Mouse (Mus musculus) gastrocnemius, postnatal 10 days (tissue): ENCODE measurements around the gene Fam45a. TPM values are rescaled to one million over a fixed set of nuclear protein-coding genes. Genes with fewer than 3 reads are reported as not detected.
"Not testable (repeated sequence)": the region's sequence is repeated elsewhere in the genome, so short reads cannot be mapped to it uniquely, and the experiment has no call there.

ENCODE experiments used
- DNase-seq: peaks from one replicate; pipeline ENCODE4 v3.0.0; 2021; ENCODE audit warnings: mixed read lengths
- microRNA-seq, 2 experiments: library from miRNA; unstranded; fragments of <30 nt; microRNA quantifications; one replicate each; pipeline ENCODE4 v1.2.0; 2021
- total RNA-seq, 2 experiments: library from RNA; stranded (reverse); gene quantifications; 2 replicates each; pipeline ENCODE4 v1.2.3; 2021

Fam45a gene
- total RNA-seq, 2 experiments from 2014 or later: 15.2 to 20.1 TPM

GRCm38 (mm10) chr19:60843324-60843723 is 31.9 kb downstream of the Fam45a start:
- no peak for DNase-seq

GRCm38 (mm10) chr19:60845731-60846130 is 34.3 kb downstream of the Fam45a start:
- DNase-seq: no peak

GRCm38 (mm10) chr19:60860868-60861700 is 49.7 kb downstream of the Fam45a start, which contains the start of gene Sfxn4:
Gene Sfxn4 (minus strand): TSS chr19:60861479.
- peak; percentile 82 for DNase-seq

- DNase-seq: not testable (repeated sequence)
These were observed 54.8 kb downstream of the Fam45a start for GRCm38 (mm10) chr19:60866169-60866568.

- no peak for DNase-seq
These were observed 59.1 kb downstream of the Fam45a start for GRCm38 (mm10) chr19:60870489-60870888.

- DNase-seq: no peak
These were observed 60.0 kb downstream of the Fam45a start for GRCm38 (mm10) chr19:60871366-60871765.

- no peak for DNase-seq
These were observed 60.9 kb downstream of the Fam45a start for GRCm38 (mm10) chr19:60872272-60872671.

GRCm38 (mm10) chr19:60873501-60873900 is 62.1 kb downstream of the Fam45a start:
- DNase-seq: peak; percentile 7

GRCm38 (mm10) chr19:60874064-60874694 is 62.8 kb downstream of the Fam45a start, which contains the start of gene Prdx3:
Gene Prdx3 (minus strand): TSS chr19:60874556.
- DNase-seq: peak; percentile 94

GRCm38 (mm10) chr19:60883129-60883528 is 71.7 kb downstream of the Fam45a start:
- no peak for DNase-seq

Small RNA genes within 50 kb of the gene (microRNA-seq; reads per million reads assigned to microRNA genes)
- gene mmu-mir-3084-1: 0 reads per million in 2 experiments

Other genes with a start within 250 kb of the Fam45a start
- 10 to 100 TPM; 26.7 to 28.6 TPM for gene Cacul1, start 230.6 kb upstream of the Fam45a start, total RNA-seq
- gene Nanos1, start 55.6 kb upstream of the Fam45a start, total RNA-seq: under 1 TPM; 0.38 to 0.45 TPM
- gene Eif3a, start 20.9 kb upstream of the Fam45a start, total RNA-seq: 100 to 1,000 TPM in 1 of 2 experiments, 10 to 100 TPM in 1; 96.2 to 105 TPM
- gene Sfxn4, start 49.9 kb downstream of the Fam45a start, total RNA-seq: 1 to 10 TPM; 1.9 to 2.8 TPM
- 100 to 1,000 TPM; 136 to 154 TPM for gene Prdx3, start 63.0 kb downstream of the Fam45a start, total RNA-seq
- 1 to 10 TPM; 6.8 to 9.7 TPM for gene Grk5, start 78.2 kb downstream of the Fam45a start, total RNA-seq